Mouse (Mus musculus) right cerebral cortex, postnatal 36 days (tissue): ENCODE measurements at regions not wholly inside any gene's neighbourhood (a gene's known extent, or its start where the extent isn't known, plus 50 kb on each side); places are given as distances from the start of the nearest gene placed in this dataset.
A peak's percentile ranks its signal among the peaks of the same experiment; 100 is the strongest.

Experiments
- DNase-seq, 2 experiments: peaks; one replicate each; pipeline ENCODE4 v3.0.0; 2022; ENCODE audit warnings: low spot score in 2 of 2, mixed read lengths in 1 of 2

DNA sequence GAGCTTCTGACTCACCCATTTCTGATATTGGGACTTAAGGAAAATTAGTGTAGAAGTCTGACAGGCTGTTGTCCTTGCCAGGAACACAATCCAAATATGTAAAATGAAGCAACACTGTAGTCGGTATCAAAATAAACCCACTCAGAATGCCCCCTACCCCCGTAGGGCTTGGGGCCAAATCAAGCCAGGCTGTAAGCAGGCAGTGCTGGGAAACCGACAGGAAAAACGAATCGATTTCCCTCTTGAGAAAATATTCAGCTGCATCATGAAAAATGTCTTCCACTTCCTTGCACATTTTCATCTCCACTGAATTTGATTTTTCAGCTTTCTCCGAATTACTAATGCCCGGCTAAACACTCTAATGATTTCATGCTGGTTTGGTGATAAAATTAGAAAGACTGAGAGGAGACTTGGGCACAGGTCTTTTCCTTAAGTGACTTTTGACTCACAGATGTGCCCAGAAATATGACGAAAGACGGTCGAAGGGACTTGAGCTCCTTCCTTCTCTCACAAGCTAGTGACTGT lies 485.7 kb downstream of the Fat4 start:
- no peak for DNase-seq

DNA sequence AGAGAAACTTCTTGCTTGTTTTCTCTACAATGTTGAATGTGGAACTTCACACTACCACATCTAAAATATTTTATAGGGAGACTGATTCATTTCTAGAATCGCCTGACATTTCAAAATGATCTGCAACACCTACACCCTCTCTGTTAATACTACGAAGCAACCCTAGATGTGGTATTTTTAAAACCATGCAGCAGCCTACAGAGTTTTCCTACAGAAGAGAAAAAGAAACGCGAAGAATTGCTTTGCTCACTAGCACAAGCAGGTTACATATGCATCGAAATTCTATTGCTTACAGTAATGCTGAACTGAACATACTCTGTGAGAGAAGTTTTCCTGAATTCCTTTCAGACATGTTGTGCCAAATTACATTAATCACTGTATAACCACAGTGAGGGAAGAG lies 488.7 kb downstream of the Fat4 start:
- no peak for DNase-seq

DNA sequence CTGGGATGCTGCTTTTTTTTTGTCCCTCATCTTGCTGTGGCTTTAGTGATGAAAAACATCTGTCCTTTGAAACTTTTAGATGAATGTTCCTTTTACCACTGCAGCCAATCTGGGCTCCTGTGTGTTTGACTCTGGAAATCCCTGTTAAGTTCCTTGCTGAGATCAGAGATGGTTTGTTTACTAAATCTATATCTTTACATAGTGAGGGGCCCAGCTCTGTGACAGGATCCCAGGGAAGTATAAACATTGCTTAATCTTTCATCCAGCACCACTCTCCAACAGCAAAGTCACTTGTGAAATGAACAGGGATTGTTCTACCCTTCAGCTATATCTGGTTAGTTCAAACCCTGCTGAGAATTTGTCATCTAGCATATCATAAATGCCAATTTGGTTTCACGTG lies 501.8 kb downstream of the Fat4 start:
- DNase-seq: no peak

DNA sequence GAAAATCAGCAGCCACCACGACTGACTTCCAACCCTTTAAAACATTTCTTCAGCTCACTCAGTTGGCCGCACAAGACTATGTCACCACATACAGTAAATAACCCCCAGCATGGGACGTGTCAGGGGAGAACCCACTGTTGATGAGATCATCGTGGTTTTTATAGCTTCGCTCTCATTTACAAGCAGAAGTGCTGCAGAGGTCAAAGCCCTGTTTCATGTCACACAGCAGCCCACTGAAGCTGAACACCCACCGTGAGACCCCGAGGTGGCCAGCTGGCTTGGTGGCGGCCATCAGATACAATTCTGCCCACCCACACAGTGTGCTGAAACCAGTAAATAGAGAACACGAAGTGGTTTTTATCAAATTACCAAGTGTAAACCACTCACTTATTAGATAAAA lies 503.7 kb downstream of the Fat4 start:
- DNase-seq: no peak

DNA sequence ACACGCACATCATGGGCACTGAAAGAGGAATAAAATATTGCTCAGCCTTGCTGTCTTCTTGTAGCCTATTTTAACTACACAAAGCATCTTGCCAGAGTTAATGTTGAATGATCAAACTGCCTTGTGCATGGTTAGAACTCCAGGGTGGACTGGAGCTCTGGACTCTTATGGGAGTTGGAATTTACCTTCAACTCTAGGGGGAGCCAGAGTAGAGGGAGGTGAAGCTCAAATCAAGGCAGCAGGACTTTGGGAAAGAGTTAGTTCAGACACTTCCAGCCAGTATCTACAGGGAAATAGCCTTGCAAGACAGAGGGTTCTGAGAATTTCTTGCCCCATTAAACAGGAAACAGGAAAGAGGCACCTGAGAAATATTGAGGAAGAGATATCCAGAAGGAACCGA lies 505.3 kb downstream of the Fat4 start:
- no peak for DNase-seq

DNA sequence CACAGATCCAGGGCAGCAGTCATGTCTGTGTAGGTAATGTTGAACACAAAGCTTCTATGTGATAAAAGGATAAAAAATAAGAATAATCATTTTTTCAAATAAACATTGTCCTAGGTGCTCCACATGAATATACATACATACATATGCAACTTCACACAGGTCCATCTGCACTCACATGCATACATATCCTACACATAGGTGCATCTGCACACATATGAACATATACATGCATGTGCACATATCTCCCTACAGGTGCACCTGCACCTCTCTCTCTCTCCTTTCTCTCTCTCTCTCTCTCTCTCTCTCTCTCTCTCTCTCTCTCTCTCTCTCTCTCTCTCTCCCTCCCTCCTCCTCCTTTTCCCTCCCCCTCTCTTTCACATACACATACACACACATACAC lies 509.9 kb downstream of the Fat4 start:
- DNase-seq: no peak

DNA sequence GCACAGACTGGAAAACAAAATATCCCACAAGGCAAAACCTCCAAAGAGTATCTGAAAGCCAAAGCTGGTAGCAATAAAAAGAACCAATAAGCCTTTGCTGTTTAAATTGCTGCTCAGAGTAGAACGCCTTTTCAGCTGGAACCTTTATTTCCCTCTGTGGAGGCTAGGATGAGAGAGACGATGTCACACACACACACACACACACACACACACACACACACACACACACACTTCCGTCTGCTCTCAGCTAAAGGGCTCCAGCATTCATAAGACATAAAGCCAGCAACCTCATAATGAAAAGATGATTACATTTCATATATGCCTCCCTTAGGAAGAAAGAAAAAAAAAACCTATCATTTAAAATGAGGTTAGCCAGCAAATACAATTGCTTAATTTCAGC lies 510.5 kb downstream of the Fat4 start:
- no peak for DNase-seq

DNA sequence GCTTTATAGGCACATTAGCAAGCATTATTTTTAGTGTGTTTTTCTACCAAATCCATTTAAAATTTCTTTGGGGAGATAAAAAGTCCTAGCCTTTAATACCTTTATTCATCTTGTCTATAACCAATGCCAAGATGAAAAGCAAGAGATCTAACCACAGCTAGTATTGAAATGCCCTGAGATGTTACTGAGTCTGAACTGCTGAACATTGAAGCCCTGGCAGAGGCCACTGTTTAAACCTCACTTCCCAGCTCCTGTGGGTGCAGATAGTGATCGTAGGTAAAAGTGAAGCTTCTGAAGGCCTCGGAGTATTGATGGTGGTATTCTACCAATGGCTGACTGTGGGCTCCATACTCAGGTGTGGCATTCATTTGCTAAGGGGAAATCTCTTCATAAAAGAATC lies 510.9 kb downstream of the Fat4 start:
- no peak for DNase-seq

DNA sequence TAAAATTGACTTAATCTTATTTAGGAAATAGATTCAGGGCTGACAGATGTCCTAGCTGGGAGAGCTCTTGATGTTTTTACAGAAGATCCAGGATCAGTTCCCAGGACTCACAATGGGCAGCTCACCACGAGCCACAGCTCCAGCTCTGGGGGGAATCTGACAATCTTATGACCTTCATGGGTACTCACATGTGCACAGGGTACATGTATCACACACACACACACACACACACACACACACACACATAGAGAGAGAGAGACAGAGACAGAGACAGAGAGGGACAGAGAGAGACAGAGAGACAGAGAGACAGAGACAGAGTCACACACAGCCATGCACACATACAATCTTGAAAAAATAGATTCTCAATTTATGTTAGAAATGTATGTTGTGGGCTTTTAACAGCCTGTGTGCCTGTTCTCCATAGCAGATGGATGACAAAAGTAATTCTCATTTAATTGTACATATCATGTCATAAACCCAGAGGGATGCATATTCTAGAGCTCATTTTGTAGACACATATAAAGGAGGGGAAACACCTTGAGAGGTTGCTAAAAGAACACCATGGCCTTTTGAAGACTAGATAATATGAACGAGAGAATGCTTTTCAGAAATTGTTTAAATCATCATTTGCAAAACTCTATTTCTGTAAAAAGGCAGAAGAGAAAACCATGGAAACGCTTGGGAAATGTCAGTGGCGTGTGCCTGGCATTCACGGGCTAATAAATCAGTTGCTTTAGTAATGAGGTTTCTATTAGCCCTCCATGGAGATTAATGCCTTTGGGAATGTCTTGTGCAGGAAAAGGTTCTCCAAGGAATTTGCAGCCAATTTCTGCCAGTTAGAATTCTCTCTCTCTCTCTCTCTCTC lies 538.3 kb downstream of the Fat4 start:
- no peak for DNase-seq

DNA sequence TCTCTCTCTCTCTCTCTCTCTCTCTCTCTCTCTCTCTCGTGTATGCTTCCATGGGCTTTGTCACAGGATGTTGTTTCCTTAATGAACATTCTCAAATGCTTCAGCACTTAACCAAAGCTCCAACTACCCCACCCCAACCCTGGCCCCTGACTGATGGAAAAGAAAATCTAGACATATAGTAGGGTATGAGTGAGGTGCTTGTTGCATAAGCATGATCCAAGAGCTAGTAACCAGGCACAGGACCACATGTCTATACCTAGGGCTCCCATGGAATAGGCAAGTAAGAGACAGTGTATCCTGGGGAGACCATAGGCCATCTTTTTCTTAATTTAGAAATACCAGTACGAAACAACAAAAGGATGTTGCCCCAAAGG lies 538.9 kb downstream of the Fat4 start:
- no peak for DNase-seq

DNA sequence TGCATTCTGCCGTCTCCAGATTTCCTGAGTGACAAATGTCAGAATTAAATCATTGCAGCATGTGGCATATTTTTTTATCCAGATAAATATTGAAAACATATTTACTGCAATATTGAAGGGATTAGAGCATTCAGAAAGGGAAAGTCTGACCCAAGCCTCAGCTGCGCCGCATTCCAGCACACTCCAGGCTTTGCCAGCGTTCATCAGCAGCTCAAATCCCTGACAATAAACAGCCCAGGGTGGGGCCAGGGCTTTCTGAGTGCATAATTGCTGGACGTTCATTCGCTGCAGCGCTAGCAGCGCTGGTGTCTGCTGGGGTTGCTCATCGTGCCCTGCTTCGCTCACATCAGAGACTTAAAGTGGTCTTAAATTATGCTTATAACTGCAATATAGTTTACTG lies 556.6 kb downstream of the Fat4 start:
- DNase-seq: no peak

DNA sequence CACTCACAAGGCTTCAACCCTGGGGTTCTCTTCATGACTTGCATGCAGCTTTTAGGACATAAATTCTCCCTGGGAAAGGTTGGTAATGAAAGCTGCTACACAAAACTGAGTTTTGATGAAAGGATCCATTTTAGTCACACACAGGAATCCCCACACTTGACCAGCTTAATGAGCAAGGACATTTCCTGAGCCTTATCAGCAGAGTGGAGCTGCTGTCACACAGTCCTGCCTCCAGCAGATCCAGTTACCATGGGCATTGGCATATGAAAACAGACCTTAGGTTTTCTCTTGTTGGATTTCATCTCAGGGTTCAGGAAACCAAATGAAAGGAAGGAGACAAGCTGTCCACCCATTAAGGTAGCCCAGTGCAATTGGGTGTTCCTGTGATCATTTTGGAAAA lies 568.9 kb downstream of the Fat4 start:
- no peak for DNase-seq

DNA sequence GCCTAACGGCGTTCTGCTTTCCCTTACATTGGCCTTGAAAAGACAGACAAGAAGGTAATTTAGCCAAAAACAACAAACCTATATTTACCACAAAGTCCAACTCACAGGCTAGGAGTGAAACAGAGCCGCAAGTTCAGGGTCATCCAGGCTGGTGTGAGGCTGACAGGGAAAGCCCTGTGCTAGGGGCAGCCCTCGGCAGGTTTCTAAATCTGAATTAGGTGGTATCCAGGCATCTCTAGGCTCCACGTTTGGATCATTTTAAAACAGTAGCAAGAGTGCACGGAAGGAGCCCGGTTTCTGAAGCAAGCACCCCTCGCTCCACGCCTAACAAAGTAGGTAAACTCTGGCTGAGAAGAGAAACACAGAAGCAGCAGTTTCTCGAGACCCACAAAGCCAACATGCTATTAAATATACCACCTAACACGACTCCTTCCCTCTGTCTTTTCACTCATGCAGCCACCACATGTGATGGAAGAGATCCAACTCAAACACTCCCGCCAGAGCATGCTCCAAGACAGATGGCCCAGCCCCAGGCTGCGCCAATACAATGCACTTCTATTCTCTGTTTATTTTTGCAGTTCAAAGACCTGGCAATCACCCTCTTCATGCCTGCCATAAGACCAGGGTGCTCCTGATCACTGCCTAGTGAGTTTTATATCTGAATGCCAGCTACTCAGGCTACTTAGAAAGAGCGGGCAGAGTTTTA lies 573.6 kb downstream of the Fat4 start:
- no peak for DNase-seq

DNA sequence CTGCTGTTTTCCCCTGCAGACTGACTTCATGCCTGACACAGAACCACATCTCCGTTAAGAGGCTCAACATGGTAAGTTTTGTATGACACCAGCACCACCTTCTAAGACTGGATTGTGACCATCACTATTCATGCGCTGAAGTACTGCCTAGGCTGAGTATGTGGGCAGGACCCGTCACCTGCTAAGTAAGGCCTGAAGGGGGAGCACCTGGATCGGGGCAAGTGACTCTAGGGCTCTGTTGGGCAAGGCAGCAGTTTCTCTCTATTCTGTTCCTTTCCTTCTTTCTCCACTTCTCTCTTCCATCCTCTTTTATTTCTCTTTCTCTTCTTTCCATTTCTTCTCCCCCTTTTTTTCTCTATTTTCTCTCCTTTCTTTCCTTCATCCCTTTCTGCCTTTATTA lies 574.8 kb downstream of the Fat4 start:
- no peak for DNase-seq

DNA sequence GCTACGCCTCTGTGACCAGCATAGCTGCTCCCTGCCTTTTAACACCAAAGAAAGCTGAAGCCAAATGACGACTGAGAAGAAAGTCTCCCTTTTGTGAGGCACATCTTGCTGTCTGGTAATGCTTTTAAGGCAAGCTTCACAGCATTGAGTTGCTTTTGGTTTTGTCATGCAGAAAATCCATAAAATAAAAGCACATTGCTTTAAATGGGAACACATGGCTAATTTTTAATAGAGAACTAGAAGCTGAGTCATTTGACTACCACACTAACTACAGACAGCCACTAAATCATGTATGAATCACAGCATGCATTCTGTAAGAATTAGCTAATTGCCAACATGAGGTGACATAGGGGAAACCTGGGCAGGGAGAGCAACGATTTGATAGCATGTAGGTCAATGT lies 579.1 kb downstream of the Fat4 start:
- DNase-seq: no peak

DNA sequence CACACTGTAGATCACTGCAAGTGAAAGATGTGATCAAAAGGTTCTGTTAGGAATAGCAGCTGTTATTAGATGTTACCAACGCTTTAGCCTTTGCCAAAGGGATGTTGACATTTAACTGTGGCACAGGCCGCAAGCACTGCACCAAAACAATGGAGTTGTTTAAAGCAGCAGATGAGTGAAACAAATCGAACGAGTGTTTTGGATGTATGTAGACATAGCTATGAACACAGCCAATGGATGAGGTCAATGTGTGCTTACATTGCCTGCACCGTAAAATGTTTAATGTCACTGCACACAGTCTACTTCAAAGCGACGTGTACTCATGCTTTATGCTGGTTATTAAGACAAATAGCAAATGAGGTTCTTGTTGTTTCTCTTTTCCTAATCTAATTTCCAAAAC lies 602.7 kb downstream of the Fat4 start:
- DNase-seq: no peak

DNA sequence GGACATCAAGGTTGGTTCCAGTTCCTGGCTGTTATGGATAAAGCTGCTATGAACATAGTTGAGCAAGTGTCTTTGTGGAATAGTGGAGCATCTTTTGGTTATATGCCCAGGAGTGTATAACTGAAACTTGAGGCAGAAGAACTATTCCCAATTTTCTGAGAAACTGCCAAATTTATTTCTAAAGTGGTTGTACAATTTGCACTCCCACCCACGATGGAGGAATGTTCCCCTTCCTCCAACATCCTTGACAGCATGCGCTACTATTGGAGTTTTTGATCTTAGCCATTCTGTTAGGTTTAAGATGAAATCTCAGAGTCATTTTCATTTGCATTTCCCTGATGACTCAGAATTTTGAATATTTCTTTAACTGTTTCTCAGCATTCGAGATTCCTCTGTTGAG lies 607.6 kb downstream of the Fat4 start:
- DNase-seq: peak; percentile 1 to 6

DNA sequence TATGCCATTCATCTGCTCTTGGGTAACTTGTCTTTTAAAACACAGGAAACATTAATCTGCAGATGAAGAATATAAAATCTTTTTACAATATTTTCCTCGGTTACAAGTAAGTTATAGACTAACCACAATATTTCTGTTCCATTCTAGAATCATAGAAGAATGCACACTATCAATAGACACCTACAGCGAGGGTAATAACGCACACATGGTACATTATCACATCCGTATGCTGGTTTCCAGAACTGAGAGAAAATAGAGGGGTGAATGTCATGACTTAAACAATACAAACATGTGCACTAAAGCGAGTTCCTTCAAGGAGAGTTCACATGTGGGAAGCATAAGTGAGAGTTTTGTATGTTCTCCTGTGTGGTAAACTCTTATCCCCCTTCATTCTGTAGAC lies 641.3 kb downstream of the Fat4 start:
- no peak for DNase-seq

DNA sequence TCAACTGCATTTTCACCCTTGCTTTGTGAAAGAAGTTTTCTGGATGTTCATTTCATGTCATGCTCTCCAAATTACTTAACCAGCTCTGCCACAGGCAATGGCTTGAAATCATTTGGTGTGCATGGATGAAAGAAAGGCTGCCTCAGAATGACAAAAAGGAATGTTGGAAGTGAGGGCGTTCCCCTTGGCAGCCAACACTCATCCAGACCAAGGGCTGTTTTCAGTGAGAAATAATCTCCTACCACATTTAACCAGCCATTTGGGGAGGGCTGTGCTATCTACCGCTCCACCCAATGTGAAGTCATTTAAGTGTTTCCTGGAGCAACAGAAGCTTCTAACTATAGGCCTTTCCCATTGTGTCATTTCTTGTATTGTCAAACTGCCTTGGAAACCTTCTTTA lies 650.8 kb downstream of the Fat4 start:
- DNase-seq: no peak

DNA sequence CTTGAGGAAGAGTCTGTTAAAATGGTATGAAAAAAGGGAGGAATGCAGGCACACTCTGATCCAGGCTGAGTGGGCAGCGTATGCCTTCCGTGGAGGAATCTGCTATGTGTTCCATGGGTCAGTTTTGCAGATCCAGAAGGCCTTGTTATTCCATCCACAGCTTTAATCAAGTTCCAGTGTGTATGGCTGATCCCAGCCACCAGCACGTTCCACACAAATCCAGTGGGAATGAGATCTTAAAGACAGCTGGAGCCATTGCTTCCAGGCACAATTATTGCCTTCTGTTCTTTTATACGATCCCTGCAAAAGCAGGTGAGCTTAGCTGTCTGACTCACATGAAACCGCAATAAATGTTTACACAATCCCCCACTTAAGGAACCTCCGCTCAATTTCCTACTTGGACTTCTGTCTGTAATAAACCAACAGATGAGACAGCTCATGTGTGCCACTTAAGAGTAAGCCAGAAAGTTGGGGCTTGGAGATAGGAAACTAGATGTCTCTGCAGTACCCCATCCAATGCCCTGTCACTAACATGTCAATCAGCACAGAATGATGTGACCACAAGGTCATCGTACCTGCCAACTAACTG lies 653.9 kb downstream of the Fat4 start:
- DNase-seq: no peak

DNA sequence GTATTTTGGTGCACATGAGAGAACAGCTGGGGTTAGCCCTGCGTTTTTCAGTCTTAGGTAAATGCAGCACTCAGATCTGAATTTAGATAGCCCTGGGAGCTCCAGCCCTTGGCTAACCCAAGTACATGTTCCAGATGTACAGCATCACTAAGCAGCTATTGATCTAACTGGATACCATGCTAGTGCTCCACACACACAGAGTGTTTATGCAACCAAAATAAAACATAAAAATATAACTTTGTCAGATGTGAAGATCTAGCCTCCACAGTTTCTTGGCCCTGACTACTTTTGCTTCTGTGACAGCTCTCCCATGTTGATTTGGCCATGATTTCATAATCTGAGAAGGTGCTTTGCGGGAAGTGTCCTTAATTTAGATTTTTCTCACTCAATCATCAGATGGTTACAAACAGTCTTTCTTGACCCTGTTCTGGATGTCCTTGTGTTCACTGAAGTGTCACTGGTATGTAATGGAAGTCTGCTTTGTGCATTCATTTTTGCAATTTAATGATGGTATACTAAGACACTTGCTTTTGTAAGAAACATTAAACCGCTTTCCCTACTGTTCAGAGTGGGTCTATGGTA lies 672.8 kb downstream of the Fat4 start:
- DNase-seq: no peak

DNA sequence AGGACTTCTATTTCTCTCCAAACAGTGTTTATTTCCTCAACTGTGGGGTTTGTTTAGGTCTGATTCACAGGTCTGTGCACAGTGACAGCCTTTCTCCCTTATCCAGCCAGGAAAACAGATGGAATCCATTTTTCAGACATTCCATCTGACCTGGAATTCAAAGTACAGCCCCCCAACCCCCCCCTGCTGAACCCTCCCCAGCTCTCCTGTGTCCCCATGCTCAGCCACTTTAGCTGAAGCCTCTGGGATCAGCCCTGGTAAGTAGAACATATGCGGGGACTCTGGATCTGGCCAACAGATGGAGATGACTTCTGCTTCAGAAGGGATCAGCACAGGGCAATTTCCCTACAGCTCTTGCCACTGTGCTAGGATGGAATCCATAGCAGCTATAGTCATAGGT lies 674.2 kb downstream of the Fat4 start:
- no peak for DNase-seq
